ENCODE assay signal across 22 mouse cellular contexts in the genomic region with DNA sequence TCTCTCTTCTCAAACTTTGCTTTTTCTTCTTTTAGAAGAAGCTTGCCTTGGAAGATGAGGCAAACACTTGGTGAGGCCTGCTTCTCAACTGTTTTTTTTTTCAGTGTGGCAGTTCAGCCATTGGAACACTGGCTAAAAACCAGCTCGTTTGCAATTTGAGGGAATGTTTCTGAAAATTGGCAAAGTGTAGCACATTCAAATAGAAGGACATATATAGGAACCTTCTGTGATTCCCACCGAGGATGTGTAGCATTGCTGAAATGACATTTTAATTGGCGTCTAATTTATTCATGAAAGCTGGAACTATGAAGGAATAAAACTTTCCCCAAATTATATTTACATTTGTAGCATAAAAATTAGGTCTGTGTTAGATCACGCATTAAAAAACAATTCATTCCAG. TPM values are rescaled to one million over a fixed set of nuclear protein-coding genes. Genes with fewer than 3 reads are reported as not detected.
"Had no signal": no experiment of that assay in that cellular context is flagged by ENCODE, and none has a peak within 500 bp of the region (broad histone marks: within the 10 kb centered on the region; RNA-seq: fewer than 3 reads in every experiment).

No protein-coding gene starts in this region.

- H3K4me1 ChIP-seq: lung, embryonic 15.5 days; megakaryocyte, embryonic 14.5 days; midbrain, embryonic 13.5 days; midbrain, embryonic 15.5 days; neural tube, embryonic 12.5 days had no signal

- ATAC-seq: liver, postnatal 0 days; lung, postnatal 0 days; midbrain, embryonic 13.5 days; midbrain, embryonic 15.5 days had no signal

- H3K9ac ChIP-seq: liver, postnatal 0 days; lung, embryonic 15.5 days; midbrain, embryonic 13.5 days; midbrain, embryonic 15.5 days; neural tube, embryonic 12.5 days had no signal

- H3K27ac ChIP-seq: lung, embryonic 15.5 days; macrophage; midbrain, embryonic 13.5 days; midbrain, embryonic 15.5 days; neural tube, embryonic 12.5 days had no signal

- H3K4me3 ChIP-seq: lung, embryonic 15.5 days; megakaryocyte, embryonic 14.5 days; midbrain, embryonic 13.5 days; midbrain, embryonic 15.5 days; neural tube, embryonic 12.5 days had no signal

- DNase-seq: liver, postnatal 0 days; lung, adult 2 months; lung, postnatal 14 days; lung, postnatal 36 days; right cerebral cortex, postnatal 14 days; spleen, adult 18-20 months; thymus, adult 2 months; thymus, postnatal 25 days; thymus, postnatal 4 days had no signal

- H3K4me2 ChIP-seq: lung, embryonic 15.5 days; midbrain, embryonic 11.5 days; midbrain, embryonic 13.5 days; midbrain, embryonic 15.5 days; neural tube, embryonic 12.5 days had no signal

- H3K36me3 ChIP-seq: lung, embryonic 15.5 days; midbrain, embryonic 13.5 days; midbrain, embryonic 15.5 days; neural tube, embryonic 12.5 days had no signal

- H3K27me3 ChIP-seq: lung, embryonic 15.5 days; megakaryocyte, embryonic 14.5 days; midbrain, embryonic 13.5 days; midbrain, embryonic 15.5 days; neural tube, embryonic 12.5 days had no signal

- H3K9me3 ChIP-seq: lung, embryonic 15.5 days; megakaryocyte, embryonic 14.5 days; midbrain, embryonic 13.5 days; midbrain, embryonic 15.5 days; neural tube, embryonic 12.5 days had no signal

RNA-seq across cellular contexts. Expression of a gene that starts 11.7 kb away (rescaled TPM):
- total RNA-seq: megakaryocyte progenitor cell, adult 5-6 weeks; midbrain, postnatal 0 days; monocyte, adult 5-6 weeks; neutrophil, adult 5-6 weeks had no signal
- polyA plus RNA-seq: liver, postnatal 0 days; macrophage; testis, adult 2 months had no signal
